Mouse (Mus musculus): ENCODE results near the gene Mrpl48. TPM values are rescaled to one million over a fixed set of nuclear protein-coding genes. Genes with fewer than 3 reads are reported as not detected.
"Not testable (repeated sequence)": the region's sequence is repeated elsewhere in the genome, so short reads cannot be mapped to it uniquely, and the experiment has no call there.

Mrpl48 gene
- polyA plus RNA-seq, 1 experiment from 2014 or later: 56.6 TPM

GRCm38 (mm10) chr7:100578794-100579193, 29.3 kb downstream of the Mrpl48 start:
- H3K9me3 ChIP-seq: no peaks in the 10 kb centered on the region
- no peak overlapping the region for H3K27ac ChIP-seq (replicated peaks)
- 86% methylated on average over 2 of the region's 2 CpGs for WGBS
- no peak for DNase-seq (ENCODE audit: low spot score)
- H3K36me3 ChIP-seq (replicated peaks): no peaks in the 10 kb centered on the region
- no peaks in the 10 kb centered on the region for H3K27me3 ChIP-seq (replicated peaks; ENCODE audit: low read depth, poor library complexity, severe bottlenecking)
- peaks cover 3% of the 10 kb centered on the region for H3K4me1 ChIP-seq
- no peak overlapping the region for H3K4me3 ChIP-seq

GRCm38 (mm10) chr7:100572704-100573103, 35.4 kb downstream of the Mrpl48 start:
- Histone ChIP-seq H3K4me3 (no peak overlapping the region), H3K27ac (replicated peaks) (no peak overlapping the region), H3K4me1 (no peaks in the 10 kb centered on the region), H3K9me3 (no peaks in the 10 kb centered on the region), H3K36me3 (replicated peaks) (peaks cover 5% of the 10 kb centered on the region), H3K27me3 (replicated peaks; ENCODE audit: low read depth, poor library complexity, severe bottlenecking) (no peaks in the 10 kb centered on the region)
- DNase-seq (ENCODE audit: low spot score): no peak
- WGBS: 79% methylated on average over 4 of the region's 4 CpGs

- Histone ChIP-seq H3K27ac (replicated peaks) (no peak overlapping the region), H3K36me3 (replicated peaks) (peaks cover 11% of the 10 kb centered on the region), H3K27me3 (replicated peaks; ENCODE audit: low read depth, poor library complexity, severe bottlenecking) (no peaks in the 10 kb centered on the region), H3K4me1 (no peaks in the 10 kb centered on the region), H3K4me3 (no peak overlapping the region), H3K9me3 (no peaks in the 10 kb centered on the region; the same call in 1 of the 2 replicates)
- no peak for DNase-seq (ENCODE audit: low spot score)
- WGBS: 82% methylated on average over 4 of the region's 4 CpGs
Observed at GRCm38 (mm10) chr7:100572061-100572460, 36.0 kb downstream of the Mrpl48 start.

GRCm38 (mm10) chr7:100570930-100571715, 37.0 kb downstream of the Mrpl48 start:
- no peaks in the 10 kb centered on the region for H3K4me1 ChIP-seq
- no peak overlapping the region for H3K27ac ChIP-seq (replicated peaks)
- H3K4me3 ChIP-seq: no peak overlapping the region
- 91% methylated on average over 3 of the region's 3 CpGs for WGBS
- no peaks in the 10 kb centered on the region; the same call in 1 of the 2 replicates for H3K9me3 ChIP-seq
- peaks cover 12% of the 10 kb centered on the region for H3K36me3 ChIP-seq (replicated peaks)
- no peak for DNase-seq (ENCODE audit: low spot score)
- H3K27me3 ChIP-seq (replicated peaks; ENCODE audit: low read depth, poor library complexity, severe bottlenecking): no peaks in the 10 kb centered on the region

- Histone ChIP-seq H3K4me1 (no peaks in the 10 kb centered on the region), H3K27ac (replicated peaks) (no peak overlapping the region), H3K27me3 (replicated peaks; ENCODE audit: low read depth, poor library complexity, severe bottlenecking) (no peaks in the 10 kb centered on the region), H3K36me3 (replicated peaks) (peaks cover 15% of the 10 kb centered on the region), H3K9me3 (no peaks in the 10 kb centered on the region; the same call in 1 of the 2 replicates), H3K4me3 (no peak overlapping the region)
- no peak for DNase-seq (ENCODE audit: low spot score)
Observed at GRCm38 (mm10) chr7:100569907-100570306, 38.2 kb downstream of the Mrpl48 start.

GRCm38 (mm10) chr7:100567238-100567637, 40.9 kb downstream of the Mrpl48 start:
- H3K27me3 ChIP-seq (replicated peaks; ENCODE audit: low read depth, poor library complexity, severe bottlenecking); DNase-seq (ENCODE audit: low spot score); H3K4me3 ChIP-seq; H3K4me1 ChIP-seq; H3K27ac ChIP-seq (replicated peaks); H3K9me3 ChIP-seq: not testable (repeated sequence)
- peaks cover 20% of the 10 kb centered on the region for H3K36me3 ChIP-seq (replicated peaks)
- 79% methylated on average over 5 of the region's 5 CpGs for WGBS

GRCm38 (mm10) chr7:100561861-100562587, 46.1 kb downstream of the Mrpl48 start:
- H3K4me1 ChIP-seq: no peaks in the 10 kb centered on the region
- H3K27ac ChIP-seq (replicated peaks): no peak overlapping the region
- no peak overlapping the region for H3K4me3 ChIP-seq
- WGBS: 77% methylated on average over 11 of the region's 11 CpGs
- H3K27me3 ChIP-seq (replicated peaks; ENCODE audit: low read depth, poor library complexity, severe bottlenecking): no peaks in the 10 kb centered on the region
- H3K36me3 ChIP-seq (replicated peaks): peaks cover 8% of the 10 kb centered on the region; the same call in 1 of the 2 replicates
- H3K9me3 ChIP-seq: no peaks in the 10 kb centered on the region
- no peak for DNase-seq (ENCODE audit: low spot score)

- H3K27me3 ChIP-seq (replicated peaks; ENCODE audit: low read depth, poor library complexity, severe bottlenecking): no peaks in the 10 kb centered on the region
- H3K4me1 ChIP-seq: peaks cover 6% of the 10 kb centered on the region
- no peak for DNase-seq (ENCODE audit: low spot score)
- no peaks in the 10 kb centered on the region for H3K9me3 ChIP-seq
- 84% methylated on average over 4 of the region's 4 CpGs for WGBS
- H3K27ac ChIP-seq (replicated peaks): no peak overlapping the region
- no peak overlapping the region for H3K4me3 ChIP-seq
- H3K36me3 ChIP-seq (replicated peaks): no peaks in the 10 kb centered on the region
Observed at GRCm38 (mm10) chr7:100559331-100559730, 48.8 kb downstream of the Mrpl48 start.

- Histone ChIP-seq H3K27me3 (replicated peaks; ENCODE audit: low read depth, poor library complexity, severe bottlenecking) (no peaks in the 10 kb centered on the region), H3K9me3 (no peaks in the 10 kb centered on the region), H3K27ac (replicated peaks) (no peak overlapping the region), H3K36me3 (replicated peaks) (no peaks in the 10 kb centered on the region), H3K4me1 (peaks cover 6% of the 10 kb centered on the region), H3K4me3 (no peak overlapping the region)
- no peak for DNase-seq (ENCODE audit: low spot score)
- WGBS: 87% methylated on average over 5 of the region's 5 CpGs
Observed at GRCm38 (mm10) chr7:100557241-100557640, 50.9 kb downstream of the Mrpl48 start.

- Histone ChIP-seq H3K4me3 (peak overlapping the region; percentile 26; the same call in 1 of the 2 replicates), H3K27me3 (replicated peaks; ENCODE audit: low read depth, poor library complexity, severe bottlenecking) (no peaks in the 10 kb centered on the region), H3K27ac (replicated peaks) (peak overlapping the region; percentile 78), H3K36me3 (replicated peaks) (peaks cover 4% of the 10 kb centered on the region; the same call in 1 of the 2 replicates), H3K9me3 (no peaks in the 10 kb centered on the region), H3K4me1 (peaks cover 6% of the 10 kb centered on the region)
- peak; percentile 53 for DNase-seq (ENCODE audit: low spot score)
- 21% methylated on average over 13 of the region's 13 CpGs for WGBS
Observed at GRCm38 (mm10) chr7:100555431-100555951, 52.6 kb downstream of the Mrpl48 start.

GRCm38 (mm10) chr7:100554939-100555338, 53.2 kb downstream of the Mrpl48 start:
- peaks cover 6% of the 10 kb centered on the region for H3K4me1 ChIP-seq
- peaks cover 4% of the 10 kb centered on the region; the same call in 1 of the 2 replicates for H3K36me3 ChIP-seq (replicated peaks)
- no peak overlapping the region for H3K4me3 ChIP-seq
- H3K27me3 ChIP-seq (replicated peaks; ENCODE audit: low read depth, poor library complexity, severe bottlenecking): no peaks in the 10 kb centered on the region
- H3K27ac ChIP-seq (replicated peaks): peak overlapping the region; percentile 36; the same call in 1 of the 2 replicates
- no peak for DNase-seq (ENCODE audit: low spot score)
- WGBS: 65% methylated on average over 5 of the region's 5 CpGs
- no peaks in the 10 kb centered on the region for H3K9me3 ChIP-seq

GRCm38 (mm10) chr7:100550338-100551007, 57.6 kb downstream of the Mrpl48 start:
- 71% methylated on average over 5 of the region's 5 CpGs for whole genome bisulfite sequencing
- H3K4me3 ChIP-seq: no peak overlapping the region

More at GRCm38 (mm10) chr7:100550338-100551007, 57.6 kb downstream of the Mrpl48 start:
- DNase-seq (ENCODE audit: low spot score): no peak
- no peaks in the 10 kb centered on the region for H3K9me3 ChIP-seq
- H3K27me3 ChIP-seq (replicated peaks; ENCODE audit: low read depth, poor library complexity, severe bottlenecking): no peaks in the 10 kb centered on the region
- H3K36me3 ChIP-seq (replicated peaks): peaks cover 14% of the 10 kb centered on the region
- no peak overlapping the region for H3K27ac ChIP-seq (replicated peaks)
- peaks cover 2% of the 10 kb centered on the region for H3K4me1 ChIP-seq
